Mouse (Mus musculus) cortical plate, adult 2 months (tissue): ENCODE results near the gene Slc25a42. TPM values are rescaled to one million over a fixed set of nuclear protein-coding genes. Genes with fewer than 3 reads are reported as not detected.
A peak's percentile ranks its signal among the peaks of the same experiment; 100 is the strongest.

Source experiments
- H3K27ac ChIP-seq: fragments of 200-500 bp; 2 replicates; pipeline ENCODE4 v1.5.1; 2012; ENCODE audit warnings: low read length, control low read depth, inconsistent platforms; ENCODE audit not compliant: insufficient read depth
- H3K4me1 ChIP-seq: fragments of 200-500 bp; 2 replicates; pipeline ENCODE4 v1.6.1; 2011; ENCODE audit warnings: low read length; ENCODE audit not compliant: control insufficient read depth, insufficient read depth
- H3K4me3 ChIP-seq: fragments of 200-500 bp; 2 replicates; pipeline ENCODE4 v1.5.1; 2011; ENCODE audit warnings: mild to moderate bottlenecking, low read length, control low read depth; ENCODE audit not compliant: insufficient read depth
- CTCF ChIP-seq: fragments of 200-500 bp; IDR thresholded peaks from 2 replicates; pipeline ENCODE4 v1.5.1; 2011; ENCODE audit warnings: mild to moderate bottlenecking, control low read depth, low read length; ENCODE audit not compliant: insufficient read depth; ENCODE audit errors: extremely low read depth
- POLR2A ChIP-seq: fragments of 200-500 bp; IDR thresholded peaks from 2 replicates; pipeline ENCODE4 v1.6.1; 2011; ENCODE audit warnings: mild to moderate bottlenecking, low read length, control low read depth; ENCODE audit not compliant: insufficient read depth; ENCODE audit errors: extremely low read depth
- polyA plus RNA-seq: library from polyadenylated mRNA; depleted of rRNA; stranded (reverse); fragments of >200 nt; gene quantifications from 2 replicates; pipeline ENCODE4 v1.2.3, GENCODE M21; 2012

The Slc25a42 gene
- polyA plus RNA-seq, 1 experiment = 55.9 TPM

DNA sequence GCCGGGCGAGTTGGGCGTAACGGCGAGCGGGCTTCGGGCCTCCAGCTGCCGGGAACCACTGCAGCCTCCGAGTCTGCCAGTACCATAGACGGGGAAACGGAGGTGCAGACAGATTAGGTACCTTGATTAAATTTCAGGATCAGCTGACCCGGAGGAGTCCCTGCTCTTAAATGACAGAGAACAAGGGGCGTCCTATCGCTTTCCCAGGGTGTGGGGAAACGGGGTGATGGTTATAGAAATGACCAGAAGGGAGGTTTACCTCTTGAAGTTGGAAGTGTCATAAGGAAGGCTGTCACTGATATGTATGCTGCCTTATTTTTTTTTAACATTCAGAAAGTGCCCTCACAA is 22.6 kb upstream of the Slc25a42 start:
- no peak overlapping the region for H3K27ac ChIP-seq
- H3K4me1 ChIP-seq = peaks cover 4% of the 10 kb centered on the region; the same call in 1 of the 2 replicates
- H3K4me3 ChIP-seq = peak overlapping the region; percentile 56
- TF ChIP-seq POLR2A = no peak
- no peak for TF ChIP-seq CTCF

GRCm38 (mm10) chr8:70234080-70234780 is 22.1 kb upstream of the Slc25a42 start, which contains the start of the genes Sugp2 and Armc6:
TSS of gene Sugp2 (plus strand) at chr8:70234226.
TSS of gene Armc6 (minus strand) at chr8:70234466.
- H3K27ac ChIP-seq = peak within 1 kb of the TSS; percentile 97
- H3K4me1 ChIP-seq = peaks cover 4% of the 10 kb centered on the region; the same call in 1 of the 2 replicates
- peak; percentile 68; the same call in 1 of the 2 replicates for TF ChIP-seq POLR2A
- TF ChIP-seq CTCF = no peak
- peak within 1 kb of the TSS; percentile 56 for H3K4me3 ChIP-seq

DNA sequence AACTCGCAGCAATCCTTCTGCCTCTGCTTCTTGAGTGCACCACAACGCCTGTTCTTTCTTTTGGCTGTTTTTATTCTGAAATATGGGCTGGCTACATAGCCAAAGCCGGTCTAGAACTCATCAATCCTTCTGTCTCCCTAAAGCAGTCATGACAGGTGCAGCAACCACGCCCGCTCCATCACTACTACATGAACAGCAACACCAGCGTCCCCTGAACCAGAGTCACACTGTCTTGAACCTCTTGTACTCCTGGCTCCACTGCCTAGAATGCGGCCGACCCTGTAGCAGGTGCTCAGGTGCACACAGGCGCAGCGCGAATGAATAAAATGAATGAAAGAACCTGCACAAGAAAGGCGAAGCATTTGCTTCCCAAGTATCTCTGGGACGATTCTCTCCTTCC is 21.5 kb upstream of the Slc25a42 start:
- H3K27ac ChIP-seq = no peak overlapping the region
- peak overlapping the region; percentile 56 for H3K4me3 ChIP-seq
- TF ChIP-seq POLR2A (no peak), CTCF (no peak)
- H3K4me1 ChIP-seq = peaks cover 4% of the 10 kb centered on the region; the same call in 1 of the 2 replicates

DNA sequence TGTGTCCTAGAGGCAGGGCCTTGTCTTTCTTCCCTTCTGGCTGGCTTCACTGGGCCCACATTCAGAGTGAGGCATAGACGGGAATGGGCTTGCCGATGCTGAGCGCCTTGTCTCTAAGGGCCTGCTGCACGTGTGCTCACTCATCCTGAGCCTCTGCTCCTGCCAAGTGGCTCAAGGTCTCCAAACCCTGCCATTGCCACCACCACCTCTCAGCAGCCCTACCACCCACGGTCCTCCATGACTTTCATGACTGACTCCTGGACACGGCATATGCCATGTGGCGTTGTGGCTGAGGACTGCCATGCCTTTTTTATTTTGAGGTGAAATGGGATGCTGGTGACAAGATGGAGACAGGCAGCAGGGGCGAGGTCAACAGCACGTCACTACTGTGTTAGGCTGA is 18.7 kb upstream of the Slc25a42 start:
- no peak overlapping the region for H3K4me3 ChIP-seq
- peaks cover 4% of the 10 kb centered on the region; the same call in 1 of the 2 replicates for H3K4me1 ChIP-seq
- no peak for TF ChIP-seq POLR2A
- no peak for TF ChIP-seq CTCF
- H3K27ac ChIP-seq = no peak overlapping the region

DNA sequence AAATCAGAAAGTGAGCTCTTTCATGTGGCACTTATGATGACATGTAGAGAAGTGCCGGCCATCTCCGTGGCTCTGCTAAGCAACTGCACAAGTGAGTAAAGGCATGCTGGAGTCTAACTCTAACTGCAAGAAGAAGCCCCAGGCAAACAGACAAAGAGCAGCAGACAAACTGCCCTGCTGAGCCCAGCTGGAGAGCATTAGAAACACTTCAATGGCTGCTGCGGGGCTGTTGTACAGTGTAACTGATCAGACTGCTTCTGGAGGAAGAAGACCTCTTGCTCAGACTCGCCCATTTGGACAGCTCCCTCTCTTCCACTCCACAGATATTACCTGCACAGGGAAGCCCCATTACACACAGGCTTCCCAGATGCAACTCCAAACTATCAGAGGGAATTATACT is 15.9 kb upstream of the Slc25a42 start:
- Histone ChIP-seq H3K4me3 (no peak overlapping the region), H3K4me1 (no peaks in the 10 kb centered on the region), H3K27ac (no peak overlapping the region)
- TF ChIP-seq POLR2A = no peak
- no peak for TF ChIP-seq CTCF

DNA sequence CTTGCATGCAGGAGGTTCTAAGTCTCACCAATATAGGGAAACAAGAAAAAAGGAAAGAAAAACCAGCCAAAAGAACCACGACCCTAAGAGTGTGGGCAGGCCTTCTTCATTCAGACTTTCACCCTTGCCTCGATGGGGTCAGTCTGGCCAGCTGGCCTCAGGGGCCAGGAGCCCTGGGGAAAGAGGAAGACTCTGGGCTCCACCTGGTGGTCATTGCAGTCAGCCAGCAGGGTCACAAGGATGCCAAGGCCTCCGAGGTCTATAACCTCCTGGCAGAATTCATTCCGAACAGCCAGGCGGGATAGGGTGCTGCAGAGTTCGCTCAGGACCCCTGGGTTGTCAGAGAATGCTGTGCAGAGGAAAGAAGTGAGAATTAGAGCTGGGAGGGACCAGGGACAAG is 11.2 kb upstream of the Slc25a42 start:
- Histone ChIP-seq H3K4me3 (no peak overlapping the region), H3K27ac (no peak overlapping the region), H3K4me1 (no peaks in the 10 kb centered on the region)
- TF ChIP-seq CTCF (peak; percentile 47), POLR2A (no peak)

DNA sequence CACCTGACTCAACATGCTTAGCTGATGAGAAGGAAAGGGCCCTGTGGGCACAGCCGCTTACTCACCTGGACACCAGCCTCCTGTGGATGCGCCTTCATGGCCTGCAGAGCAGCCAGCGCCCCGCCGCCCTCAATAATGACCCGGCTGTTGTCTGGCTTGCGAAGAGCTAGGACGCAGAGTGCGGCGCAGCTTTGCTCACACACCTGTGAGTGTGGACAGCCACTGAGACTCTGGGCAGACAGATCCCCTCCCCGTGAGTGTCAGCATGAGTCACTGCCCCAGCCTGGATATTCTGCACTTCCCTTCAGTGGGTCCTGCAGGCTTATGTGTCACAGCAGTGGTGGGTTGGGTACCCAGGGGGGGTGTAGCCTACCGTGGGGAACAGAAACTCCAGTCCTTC is 9.9 kb upstream of the Slc25a42 start:
- H3K4me1 ChIP-seq = no peaks in the 10 kb centered on the region
- H3K27ac ChIP-seq = no peak overlapping the region
- TF ChIP-seq POLR2A (no peak), CTCF (no peak)
- no peak overlapping the region for H3K4me3 ChIP-seq

DNA sequence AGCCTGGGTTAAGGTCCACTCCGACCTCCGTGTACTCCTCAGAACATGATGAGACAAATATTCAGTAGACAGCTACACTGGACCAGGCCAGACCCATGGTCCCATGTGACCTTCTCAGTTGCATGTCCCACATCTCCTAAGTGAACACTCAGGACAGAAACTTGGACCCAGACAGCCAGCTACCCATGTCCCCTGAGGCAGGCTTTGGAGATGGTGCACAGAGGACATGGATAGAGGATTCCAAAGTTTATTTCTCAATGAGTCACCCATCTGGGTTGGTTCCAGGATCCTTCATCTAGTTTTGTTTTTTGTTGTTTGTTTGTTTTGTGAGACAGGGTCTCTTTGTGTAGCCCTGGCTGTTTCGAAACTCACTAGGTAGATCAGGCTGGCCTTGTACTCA is 8.8 kb upstream of the Slc25a42 start:
- TF ChIP-seq POLR2A (no peak), CTCF (no peak)
- Histone ChIP-seq H3K4me1 (no peaks in the 10 kb centered on the region), H3K4me3 (no peak overlapping the region)

GRCm38 (mm10) chr8:70220236-70220840 is 8.2 kb upstream of the Slc25a42 start:
- TF ChIP-seq CTCF (no peak), POLR2A (no peak)

More for the DNA sequence above, 8.8 kb upstream of the Slc25a42 start:
- no peak overlapping the region for H3K27ac ChIP-seq

More at GRCm38 (mm10) chr8:70220236-70220840, 8.2 kb upstream of the Slc25a42 start:
- Histone ChIP-seq H3K4me3 (no peak overlapping the region), H3K4me1 (no peaks in the 10 kb centered on the region), H3K27ac (no peak overlapping the region)
